Mouse (Mus musculus): ENCODE results near the gene Gm20388. TPM values are rescaled to one million over a fixed set of nuclear protein-coding genes. Genes with fewer than 3 reads are reported as not detected.
"Not testable (repeated sequence)": the region's sequence is repeated elsewhere in the genome, so short reads cannot be mapped to it uniquely, and the experiment has no call there.

The Gm20388 gene
- polyA plus RNA-seq, 1 experiment from 2014 or later, result not detected

- peak overlapping the region; percentile 87 for H3K4me2 ChIP-seq (replicated peaks; ENCODE audit: low read depth)
- peaks cover 6% of the 10 kb centered on the region for H3K4me1 ChIP-seq (replicated peaks; ENCODE audit: control insufficient read depth, insufficient read depth)
- peak overlapping the region; percentile 89 for H3K27ac ChIP-seq (replicated peaks)
- H3K4me3 ChIP-seq (ENCODE audit: low read depth, low read length), result peak overlapping the region; percentile 95
- H3K9me3 ChIP-seq (ENCODE audit: control insufficient read depth, low read length), result no peaks in the 10 kb centered on the region
- WGBS, result 8% methylated on average over 20 of the region's 20 CpGs
- DNase-seq (ENCODE audit: low spot score) (peak; percentile 62), ATAC-seq (ENCODE audit: low FRiP score, low TSS enrichment) (peak; percentile 56)
- H3K36me3 ChIP-seq (ENCODE audit: control insufficient read depth, insufficient read depth, low read length), result no peaks in the 10 kb centered on the region; the same call in none of the 2 replicates
- peak; percentile 71 for TF ChIP-seq CTCF (IDR thresholded peaks at IDR 0.05; ENCODE audit: low read depth)
- TF ChIP-seq EP300 (optimal IDR thresholded peaks at IDR 0.05), result no peak
- H3K27me3 ChIP-seq (ENCODE audit: control insufficient read depth, insufficient read depth, low read length), result no peaks in the 10 kb centered on the region
- peak overlapping the region; percentile 97 for H3K9ac ChIP-seq (ENCODE audit: low read length)
These were observed 1680.8 kb downstream of the Gm20388 start for GRCm38 (mm10) chr8:121591178-121592066.

- H3K27me3 ChIP-seq (ENCODE audit: control insufficient read depth, insufficient read depth, low read length), result no peaks in the 10 kb centered on the region
- no peaks in the 10 kb centered on the region for H3K9me3 ChIP-seq (ENCODE audit: control insufficient read depth, low read length)
- DNase-seq (ENCODE audit: low spot score), result no peak
- no peak overlapping the region for H3K27ac ChIP-seq (replicated peaks)
- no peak overlapping the region for H3K4me3 ChIP-seq (ENCODE audit: low read depth, low read length)
- H3K4me2 ChIP-seq (replicated peaks; ENCODE audit: low read depth), result no peak overlapping the region
- TF ChIP-seq EP300 (optimal IDR thresholded peaks at IDR 0.05) (no peak), CTCF (IDR thresholded peaks at IDR 0.05; ENCODE audit: low read depth) (no peak)
- no peak overlapping the region for H3K9ac ChIP-seq (ENCODE audit: low read length)
- WGBS, result 86% methylated on average over 5 of the region's 5 CpGs
- ATAC-seq (ENCODE audit: low FRiP score, low TSS enrichment), result no peak
- peaks cover 6% of the 10 kb centered on the region for H3K4me1 ChIP-seq (replicated peaks; ENCODE audit: control insufficient read depth, insufficient read depth)
- peaks cover 7% of the 10 kb centered on the region for H3K36me3 ChIP-seq (ENCODE audit: control insufficient read depth, insufficient read depth, low read length)
These were observed 1682.7 kb downstream of the Gm20388 start for GRCm38 (mm10) chr8:121593293-121593692.

GRCm38 (mm10) chr8:121593983-121594382 is 1683.3 kb downstream of the Gm20388 start:
- whole genome bisulfite sequencing, result 71% methylated on average over 9 of the region's 9 CpGs
- no peaks in the 10 kb centered on the region for H3K9me3 ChIP-seq (ENCODE audit: control insufficient read depth, low read length)
- ATAC-seq (ENCODE audit: low FRiP score, low TSS enrichment) (no peak), DNase-seq (ENCODE audit: low spot score) (no peak)
- H3K27ac ChIP-seq (replicated peaks), result no peak overlapping the region
- TF ChIP-seq EP300 (optimal IDR thresholded peaks at IDR 0.05) (no peak), CTCF (IDR thresholded peaks at IDR 0.05; ENCODE audit: low read depth) (no peak)
- no peak overlapping the region for H3K9ac ChIP-seq (ENCODE audit: low read length)
- no peak overlapping the region for H3K4me2 ChIP-seq (replicated peaks; ENCODE audit: low read depth)
- no peak overlapping the region for H3K4me3 ChIP-seq (ENCODE audit: low read depth, low read length)
- H3K36me3 ChIP-seq (ENCODE audit: control insufficient read depth, insufficient read depth, low read length), result peaks cover 7% of the 10 kb centered on the region
- peaks cover 6% of the 10 kb centered on the region for H3K4me1 ChIP-seq (replicated peaks; ENCODE audit: control insufficient read depth, insufficient read depth)
- no peaks in the 10 kb centered on the region for H3K27me3 ChIP-seq (ENCODE audit: control insufficient read depth, insufficient read depth, low read length)

GRCm38 (mm10) chr8:121597492-121597891 is 1686.9 kb downstream of the Gm20388 start:
- ATAC-seq (ENCODE audit: low FRiP score, low TSS enrichment), result not testable (repeated sequence)
- peaks cover 12% of the 10 kb centered on the region for H3K36me3 ChIP-seq (ENCODE audit: control insufficient read depth, insufficient read depth, low read length)

GRCm38 (mm10) chr8:121598190-121598589 is 1687.5 kb downstream of the Gm20388 start:
- no peak for ATAC-seq (ENCODE audit: low FRiP score, low TSS enrichment)
- Histone ChIP-seq H3K4me3 (ENCODE audit: low read depth, low read length) (no peak overlapping the region), H3K9me3 (ENCODE audit: control insufficient read depth, low read length) (no peaks in the 10 kb centered on the region), H3K27ac (replicated peaks) (no peak overlapping the region), H3K4me2 (replicated peaks; ENCODE audit: low read depth) (no peak overlapping the region), H3K4me1 (replicated peaks; ENCODE audit: control insufficient read depth, insufficient read depth) (no peaks in the 10 kb centered on the region), H3K27me3 (ENCODE audit: control insufficient read depth, insufficient read depth, low read length) (no peaks in the 10 kb centered on the region), H3K9ac (ENCODE audit: low read length) (no peak overlapping the region), H3K36me3 (ENCODE audit: control insufficient read depth, insufficient read depth, low read length) (peaks cover 12% of the 10 kb centered on the region)
- TF ChIP-seq CTCF (IDR thresholded peaks at IDR 0.05; ENCODE audit: low read depth) (no peak), EP300 (optimal IDR thresholded peaks at IDR 0.05) (no peak)
- 89% methylated on average over 7 of the region's 7 CpGs for WGBS
- no peak for DNase-seq (ENCODE audit: low spot score)

More at GRCm38 (mm10) chr8:121597492-121597891, 1686.9 kb downstream of the Gm20388 start:
- H3K9ac ChIP-seq (ENCODE audit: low read length); H3K9me3 ChIP-seq (ENCODE audit: control insufficient read depth, low read length); H3K27ac ChIP-seq (replicated peaks); H3K27me3 ChIP-seq (ENCODE audit: control insufficient read depth, insufficient read depth, low read length); H3K4me2 ChIP-seq (replicated peaks; ENCODE audit: low read depth); H3K4me1 ChIP-seq (replicated peaks; ENCODE audit: control insufficient read depth, insufficient read depth); H3K4me3 ChIP-seq (ENCODE audit: low read depth, low read length); DNase-seq (ENCODE audit: low spot score): not testable (repeated sequence)
- 65% methylated on average over 2 of the region's 2 CpGs for WGBS

GRCm38 (mm10) chr8:121598892-121599291 is 1688.3 kb downstream of the Gm20388 start:
- Histone ChIP-seq H3K36me3 (ENCODE audit: control insufficient read depth, insufficient read depth, low read length) (peaks cover 15% of the 10 kb centered on the region), H3K27ac (replicated peaks) (no peak overlapping the region), H3K27me3 (ENCODE audit: control insufficient read depth, insufficient read depth, low read length) (no peaks in the 10 kb centered on the region), H3K9me3 (ENCODE audit: control insufficient read depth, low read length) (no peaks in the 10 kb centered on the region), H3K9ac (ENCODE audit: low read length) (no peak overlapping the region), H3K4me1 (replicated peaks; ENCODE audit: control insufficient read depth, insufficient read depth) (no peaks in the 10 kb centered on the region), H3K4me2 (replicated peaks; ENCODE audit: low read depth) (no peak overlapping the region), H3K4me3 (ENCODE audit: low read depth, low read length) (no peak overlapping the region)
- TF ChIP-seq EP300 (optimal IDR thresholded peaks at IDR 0.05) (no peak), CTCF (IDR thresholded peaks at IDR 0.05; ENCODE audit: low read depth) (peak; percentile 92)
- WGBS, result 20% methylated on average over 7 of the region's 7 CpGs
- ATAC-seq (ENCODE audit: low FRiP score, low TSS enrichment) (peak; percentile 80), DNase-seq (ENCODE audit: low spot score) (peak; percentile 88)
